Mouse (Mus musculus) limb, embryonic 14.5 days (tissue): ENCODE results near the gene Atp6v1g2. TPM values are rescaled to one million over a fixed set of nuclear protein-coding genes. Genes with fewer than 3 reads are reported as not detected.

ENCODE experiments used
- ATAC-seq: fragments of 200-750 bp; cut with Nextera tagmentation; 2 replicates; pipeline ENCODE4 v1.8.0; 2017; ENCODE audit warnings: low read depth, moderate number of reproducible peaks, moderate TSS enrichment; ENCODE audit not compliant: low FRiP score
- DNase-seq: peaks from one replicate; pipeline ENCODE4 v3.0.0-alpha.2; 2015; ENCODE audit warnings: low spot score
- H3K27ac ChIP-seq: fragments of 300-500 bp; sonication (generic); replicated peaks from 2 replicates; pipeline ENCODE4 v1.5.1; 2014; ENCODE audit warnings: low read depth, mild to moderate bottlenecking, low read length, moderate library complexity, mixed read lengths
- H3K27me3 ChIP-seq: fragments of 300-500 bp; sonication (generic); 2 replicates; pipeline ENCODE4 v1.6.1; 2014; ENCODE audit warnings: low read length, mixed read lengths; ENCODE audit not compliant: control insufficient read depth, insufficient read depth
- H3K36me3 ChIP-seq: fragments of 300-500 bp; sonication (generic); 2 replicates; pipeline ENCODE4 v1.6.1; 2014; ENCODE audit warnings: mild to moderate bottlenecking, low read length, moderate library complexity, mixed read lengths; ENCODE audit not compliant: control insufficient read depth, insufficient read depth
- H3K4me1 ChIP-seq: fragments of 300-500 bp; sonication (generic); 2 replicates; pipeline ENCODE4 v1.6.1; 2014; ENCODE audit warnings: antibody characterized with exemption, low read length, mixed read lengths; ENCODE audit not compliant: control insufficient read depth, insufficient read depth
- H3K4me2 ChIP-seq: fragments of 300-500 bp; sonication (generic); replicated peaks from 2 replicates; pipeline ENCODE4 v1.6.1; 2014; ENCODE audit warnings: low read depth, mild to moderate bottlenecking, low read length, moderate library complexity; ENCODE audit not compliant: severe bottlenecking
- H3K4me3 ChIP-seq: fragments of 300-500 bp; sonication (generic); replicated peaks from 2 replicates; pipeline ENCODE4 v1.5.1; 2014; ENCODE audit warnings: low read length
- H3K9ac ChIP-seq: fragments of 300-500 bp; sonication (generic); 2 replicates; pipeline ENCODE4 v1.6.1; 2014; ENCODE audit warnings: mild to moderate bottlenecking, low read depth, low read length, moderate library complexity; ENCODE audit not compliant: severe bottlenecking
- H3K9me3 ChIP-seq: fragments of 300-500 bp; sonication (generic); 2 replicates; pipeline ENCODE4 v1.6.1; 2016; ENCODE audit warnings: low read length; ENCODE audit not compliant: control insufficient read depth
- POLR2A ChIP-seq: fragments of 200-500 bp; IDR thresholded peaks from 2 replicates; pipeline ENCODE4 v1.8.0; 2012; ENCODE audit warnings: inconsistent platforms, mild to moderate bottlenecking, moderate library complexity, borderline replicate concordance; ENCODE audit not compliant: insufficient read depth, insufficient read length; ENCODE audit errors: extremely low read depth
- WGBS: fragments of 180-500 bp; shearing (Covaris S2); extraction: QIAGEN DNeasy Blood & Tissue Kit; methylation state at CpG from one replicate; pipeline ENCODE4 v1.1.7; 2014; 5-methylcytosine and 5-hydroxymethylcytosine counted together
- microRNA-seq: library from miRNA; unstranded; fragments of <30 nt; microRNA quantifications from one replicate; pipeline ENCODE4, GENCODE M21; 2016
- polyA plus RNA-seq, 2 experiments: library from polyadenylated mRNA; depleted of rRNA in 1 of 2; stranded (reverse) in 1 of 2; unstranded in 1 of 2; fragments of >200 nt; fragmentation: Nextera tagmentation in 1 of 2; extraction: Ambion mirVana in 1 of 2; gene quantifications; 2 replicates each; pipeline versions ENCODE4 v1.2.1 to v1.2.3; 2012 to 2014

Atp6v1g2 gene
- polyA plus RNA-seq, 2 experiments, result 3.6 to 11.2 TPM

DNA sequence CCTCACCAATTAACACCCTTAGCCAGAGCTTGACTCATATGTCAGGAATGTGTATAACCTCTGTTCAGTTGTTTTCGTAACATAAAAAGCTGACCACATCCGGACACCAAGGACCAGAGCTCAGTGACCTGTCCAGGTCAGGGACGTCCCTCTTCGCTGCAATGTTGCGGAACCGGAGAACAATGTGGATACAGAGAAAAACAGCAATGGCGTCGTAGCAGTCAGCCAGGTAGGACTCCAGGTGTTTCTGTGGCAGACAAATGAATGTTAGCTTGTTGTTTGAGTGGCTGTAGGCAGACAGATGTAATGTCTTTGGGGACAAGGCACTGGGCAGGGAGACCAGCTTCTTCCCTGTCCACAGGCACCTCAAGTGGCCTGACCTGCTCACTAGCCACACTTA, 44.6 kb downstream of the Atp6v1g2 start:
- Histone ChIP-seq H3K9ac (no peak overlapping the region), H3K4me1 (no peaks in the 10 kb centered on the region), H3K9me3 (no peaks in the 10 kb centered on the region), H3K27me3 (peaks cover 7% of the 10 kb centered on the region; the same call in 1 of the 2 replicates), H3K4me3 (no peak overlapping the region), H3K4me2 (no peak overlapping the region), H3K36me3 (no peaks in the 10 kb centered on the region), H3K27ac (no peak overlapping the region)
- DNase-seq (no peak), ATAC-seq (no peak)
- WGBS, result 86% methylated on average over 8 of the region's 8 CpGs
- no peak for TF ChIP-seq POLR2A

DNA sequence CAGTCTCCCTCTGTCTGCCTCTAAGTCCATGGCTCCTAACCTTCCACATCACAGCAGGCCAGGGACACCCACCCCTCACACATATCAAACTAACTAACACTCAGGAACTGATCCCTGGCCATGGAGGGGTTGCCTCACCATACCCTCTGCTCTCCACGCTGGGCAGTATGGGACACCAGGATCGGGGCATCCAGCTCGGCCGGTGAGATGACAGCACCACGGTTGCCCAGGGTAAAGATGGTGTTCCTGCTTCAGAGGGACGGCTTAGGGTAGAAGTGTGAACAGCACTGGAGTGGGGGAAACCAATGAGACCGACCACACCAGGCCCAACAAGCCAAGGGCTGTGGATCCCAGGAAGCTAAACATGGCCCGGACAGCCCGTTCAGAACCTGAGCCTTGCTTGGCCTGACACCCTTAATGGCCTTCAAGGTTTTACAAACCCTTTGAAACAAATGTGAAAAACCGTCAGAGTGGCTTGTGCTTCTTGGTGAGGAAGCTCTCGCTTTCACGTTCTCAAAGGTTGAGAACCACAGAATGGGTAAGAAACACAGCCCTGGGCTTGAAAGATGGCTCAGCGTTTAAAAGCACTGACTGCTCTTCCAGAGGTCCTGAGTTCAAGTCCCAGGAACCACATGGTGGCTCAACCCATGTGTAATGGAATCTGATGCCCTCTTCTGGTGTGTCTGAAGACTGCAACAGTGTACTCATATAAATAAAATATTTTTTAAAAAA, 45.7 kb downstream of the Atp6v1g2 start:
- no peak for ATAC-seq
- WGBS, result 85% methylated on average over 13 of the region's 13 CpGs
- no peak for DNase-seq
- H3K36me3 ChIP-seq, result no peaks in the 10 kb centered on the region
- no peaks in the 10 kb centered on the region for H3K9me3 ChIP-seq
- H3K4me1 ChIP-seq, result no peaks in the 10 kb centered on the region
- no peak overlapping the region for H3K27ac ChIP-seq
- H3K4me2 ChIP-seq, result no peak overlapping the region
- H3K27me3 ChIP-seq, result peaks cover 7% of the 10 kb centered on the region; the same call in 1 of the 2 replicates
- H3K9ac ChIP-seq, result no peak overlapping the region
- no peak for TF ChIP-seq POLR2A
- no peak overlapping the region for H3K4me3 ChIP-seq

DNA sequence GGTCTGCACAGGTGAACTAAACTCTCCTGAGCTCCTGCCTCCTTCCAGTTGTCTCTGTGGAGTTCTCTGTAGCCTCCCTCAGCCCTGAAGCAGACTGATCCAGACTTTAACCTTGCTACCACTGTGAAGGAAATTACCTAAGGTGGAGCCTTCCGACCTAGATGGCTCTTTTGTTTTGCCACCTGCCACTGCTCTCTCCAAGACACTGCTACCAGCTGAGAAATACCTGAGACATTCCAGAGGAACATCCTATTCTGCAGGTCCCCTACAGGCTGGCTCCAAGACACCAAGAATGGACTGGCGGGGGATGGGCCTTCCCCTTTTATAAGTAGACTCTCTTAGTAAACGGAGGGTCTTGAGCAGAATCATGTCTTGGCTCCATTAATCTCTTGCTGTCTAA, 46.8 kb downstream of the Atp6v1g2 start:
- H3K9ac ChIP-seq, result no peak overlapping the region
- ATAC-seq (no peak), DNase-seq (no peak)
- no peak overlapping the region for H3K27ac ChIP-seq
- no peaks in the 10 kb centered on the region for H3K4me1 ChIP-seq
- peaks cover 7% of the 10 kb centered on the region; the same call in 1 of the 2 replicates for H3K27me3 ChIP-seq
- no peak overlapping the region for H3K4me2 ChIP-seq
- no peaks in the 10 kb centered on the region for H3K36me3 ChIP-seq
- no peak overlapping the region for H3K4me3 ChIP-seq
- H3K9me3 ChIP-seq, result no peaks in the 10 kb centered on the region
- TF ChIP-seq POLR2A, result no peak
- WGBS, result 88% methylated on average over 3 of the region's 3 CpGs

DNA sequence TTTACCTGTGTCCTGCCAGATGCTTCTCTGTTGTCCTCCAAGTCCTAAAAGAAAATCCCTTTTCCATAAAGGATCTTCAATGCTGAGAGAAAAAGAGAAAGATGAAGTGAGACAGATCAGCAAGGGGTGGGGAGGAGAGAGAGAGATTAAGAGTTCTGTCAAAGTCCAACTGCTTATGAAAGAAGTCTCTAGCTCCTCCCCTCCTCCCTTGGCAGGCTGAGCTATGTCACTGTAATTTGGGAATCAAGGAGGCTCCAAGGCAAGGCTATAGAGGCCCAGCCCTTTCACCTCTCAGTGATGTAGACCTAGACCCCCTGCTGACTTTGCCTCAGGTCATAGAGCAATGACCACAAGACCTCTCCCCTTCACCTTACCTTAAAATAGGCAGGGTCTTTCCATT, 52.0 kb downstream of the Atp6v1g2 start:
- Histone ChIP-seq H3K27me3 (no peaks in the 10 kb centered on the region), H3K4me1 (no peaks in the 10 kb centered on the region), H3K4me2 (no peak overlapping the region), H3K9me3 (no peaks in the 10 kb centered on the region), H3K9ac (no peak overlapping the region), H3K36me3 (no peaks in the 10 kb centered on the region), H3K4me3 (no peak overlapping the region), H3K27ac (no peak overlapping the region)
- TF ChIP-seq POLR2A, result no peak
- ATAC-seq (no peak), DNase-seq (no peak)

Small RNA genes lying within 50 kb of the gene (microRNA-seq; reads per million reads assigned to microRNA genes)
- gene Mir6973a (not detected), gene Mir6974 (not detected), gene Mir6975 (1.8 reads per million), gene Mir8094 (not detected)

Other genes starting within 250 kb of the Atp6v1g2 start
Only the 30 nearest of the 35 such genes appear.
- gene Msh5, start 186.9 kb upstream of the Atp6v1g2 start, polyA plus RNA-seq (2012; rRNA removed), result 6.4 and 6.5 TPM in 2 replicates
- gene Msh5, start 186.9 kb upstream of the Atp6v1g2 start, polyA plus RNA-seq (2014; fragmentation: Nextera tagmentation; extraction: Ambion mirVana), result 3.4 and 3.5 TPM in 2 replicates
- gene Clic1, start 183.7 kb upstream of the Atp6v1g2 start, polyA plus RNA-seq (2012; rRNA removed), result 229 and 236 TPM in 2 replicates
- 103 and 108 TPM in 2 replicates for gene Clic1, start 183.7 kb upstream of the Atp6v1g2 start, polyA plus RNA-seq (2014; fragmentation: Nextera tagmentation; extraction: Ambion mirVana)
- 271 and 326 TPM in 2 replicates for gene Ddah2, start 174.6 kb upstream of the Atp6v1g2 start, polyA plus RNA-seq (2012; rRNA removed)
- gene Ddah2, start 174.6 kb upstream of the Atp6v1g2 start, polyA plus RNA-seq (2014; fragmentation: Nextera tagmentation; extraction: Ambion mirVana), result 358 and 403 TPM in 2 replicates
- 3.4 and 5.5 TPM in 2 replicates for gene Ly6g6c, start 168.3 kb upstream of the Atp6v1g2 start, polyA plus RNA-seq (2012; rRNA removed)
- gene Ly6g6c, start 168.3 kb upstream of the Atp6v1g2 start, polyA plus RNA-seq (2014; fragmentation: Nextera tagmentation; extraction: Ambion mirVana), result 10.4 and 22.3 TPM in 2 replicates
- 0.45 and 0.47 TPM in 2 replicates for gene Mpig6b, start 167.5 kb upstream of the Atp6v1g2 start, polyA plus RNA-seq (2012; rRNA removed)
- gene Mpig6b, start 167.5 kb upstream of the Atp6v1g2 start, polyA plus RNA-seq (2014; fragmentation: Nextera tagmentation; extraction: Ambion mirVana), result 0.64 and 1.3 TPM in 2 replicates
- gene Ly6g6e, start 156.8 kb upstream of the Atp6v1g2 start, polyA plus RNA-seq (2012; rRNA removed), result 14.2 and 14.8 TPM in 2 replicates
- 18.0 and 28.4 TPM in 2 replicates for gene Ly6g6e, start 156.8 kb upstream of the Atp6v1g2 start, polyA plus RNA-seq (2014; fragmentation: Nextera tagmentation; extraction: Ambion mirVana)
- 1.3 and 2.3 TPM in 2 replicates for gene Ly6g6d, start 155.6 kb upstream of the Atp6v1g2 start, polyA plus RNA-seq (2012; rRNA removed)
- 2.0 TPM in 1 of 2 replicates, not detected in the other for gene Ly6g6d, start 155.6 kb upstream of the Atp6v1g2 start, polyA plus RNA-seq (2014; fragmentation: Nextera tagmentation; extraction: Ambion mirVana)
- gene Ly6g6f, start 148.1 kb upstream of the Atp6v1g2 start, polyA plus RNA-seq (2012; rRNA removed), result 0.14 and 0.73 TPM in 2 replicates
- gene Ly6g6f, start 148.1 kb upstream of the Atp6v1g2 start, polyA plus RNA-seq (2014; fragmentation: Nextera tagmentation; extraction: Ambion mirVana), result 0.28 TPM in 1 of 2 replicates, not detected in the other
- gene Abhd16a, start 144.4 kb upstream of the Atp6v1g2 start, polyA plus RNA-seq (2012; rRNA removed), result 98.6 and 157 TPM in 2 replicates
- 78.0 and 88.3 TPM in 2 replicates for gene Abhd16a, start 144.4 kb upstream of the Atp6v1g2 start, polyA plus RNA-seq (2014; fragmentation: Nextera tagmentation; extraction: Ambion mirVana)
- not detected in 2 replicates for gene Ly6g5c, start 125.4 kb upstream of the Atp6v1g2 start, polyA plus RNA-seq (2012; rRNA removed)
- not detected in 2 replicates for gene Ly6g5c, start 125.4 kb upstream of the Atp6v1g2 start, polyA plus RNA-seq (2014; fragmentation: Nextera tagmentation; extraction: Ambion mirVana)
- gene Ly6g5b, start 118.2 kb upstream of the Atp6v1g2 start, polyA plus RNA-seq (2012; rRNA removed), result 2.1 and 3.5 TPM in 2 replicates
- 0.59 and 0.68 TPM in 2 replicates for gene Ly6g5b, start 118.2 kb upstream of the Atp6v1g2 start, polyA plus RNA-seq (2014; fragmentation: Nextera tagmentation; extraction: Ambion mirVana)
- 13.6 and 15.1 TPM in 2 replicates for gene Gpank1, start 112.2 kb upstream of the Atp6v1g2 start, polyA plus RNA-seq (2012; rRNA removed)
- gene Gpank1, start 112.2 kb upstream of the Atp6v1g2 start, polyA plus RNA-seq (2014; fragmentation: Nextera tagmentation; extraction: Ambion mirVana), result 17.5 and 20.0 TPM in 2 replicates
- gene Csnk2b, start 111.6 kb upstream of the Atp6v1g2 start, polyA plus RNA-seq (2012; rRNA removed), result 181 and 250 TPM in 2 replicates
- gene Csnk2b, start 111.6 kb upstream of the Atp6v1g2 start, polyA plus RNA-seq (2014; fragmentation: Nextera tagmentation; extraction: Ambion mirVana), result 275 and 308 TPM in 2 replicates
- gene D17H6S53E, start 107.3 kb upstream of the Atp6v1g2 start, polyA plus RNA-seq (2012; rRNA removed), result 5.7 and 6.6 TPM in 2 replicates
- gene D17H6S53E, start 107.3 kb upstream of the Atp6v1g2 start, polyA plus RNA-seq (2014; fragmentation: Nextera tagmentation; extraction: Ambion mirVana), result 6.4 and 8.2 TPM in 2 replicates
- 1.1 and 1.7 TPM in 2 replicates for gene Apom, start 101.6 kb upstream of the Atp6v1g2 start, polyA plus RNA-seq (2012; rRNA removed)
- gene Apom, start 101.6 kb upstream of the Atp6v1g2 start, polyA plus RNA-seq (2014; fragmentation: Nextera tagmentation; extraction: Ambion mirVana), result 0.26 TPM in 1 of 2 replicates, not detected in the other
- 265 and 361 TPM in 2 replicates for gene Bag6, start 98.5 kb upstream of the Atp6v1g2 start, polyA plus RNA-seq (2012; rRNA removed)
- gene Bag6, start 98.5 kb upstream of the Atp6v1g2 start, polyA plus RNA-seq (2014; fragmentation: Nextera tagmentation; extraction: Ambion mirVana), result 76.2 and 82.8 TPM in 2 replicates
- 404 and 512 TPM in 2 replicates for gene Prrc2a, start 68.8 kb upstream of the Atp6v1g2 start, polyA plus RNA-seq (2012; rRNA removed)
- gene Prrc2a, start 68.8 kb upstream of the Atp6v1g2 start, polyA plus RNA-seq (2014; fragmentation: Nextera tagmentation; extraction: Ambion mirVana), result 192 and 196 TPM in 2 replicates
- 4.0 and 4.8 TPM in 2 replicates for gene Aif1, start 57.6 kb upstream of the Atp6v1g2 start, polyA plus RNA-seq (2012; rRNA removed)
- gene Aif1, start 57.6 kb upstream of the Atp6v1g2 start, polyA plus RNA-seq (2014; fragmentation: Nextera tagmentation; extraction: Ambion mirVana), result 13.1 and 15.7 TPM in 2 replicates
- 21.8 and 24.4 TPM in 2 replicates for gene Lst1, start 45.2 kb upstream of the Atp6v1g2 start, polyA plus RNA-seq (2012; rRNA removed)
- gene Lst1, start 45.2 kb upstream of the Atp6v1g2 start, polyA plus RNA-seq (2014; fragmentation: Nextera tagmentation; extraction: Ambion mirVana), result 23.2 and 29.2 TPM in 2 replicates
- gene Ltb, start 39.2 kb upstream of the Atp6v1g2 start, polyA plus RNA-seq (2012; rRNA removed), result 1.7 and 3.0 TPM in 2 replicates
- 1.1 and 1.4 TPM in 2 replicates for gene Ltb, start 39.2 kb upstream of the Atp6v1g2 start, polyA plus RNA-seq (2014; fragmentation: Nextera tagmentation; extraction: Ambion mirVana)
- gene Tnf, start 31.7 kb upstream of the Atp6v1g2 start, polyA plus RNA-seq (2012; rRNA removed), result 1.1 and 1.3 TPM in 2 replicates
- gene Tnf, start 31.7 kb upstream of the Atp6v1g2 start, polyA plus RNA-seq (2014; fragmentation: Nextera tagmentation; extraction: Ambion mirVana), result 0.28 and 0.73 TPM in 2 replicates
- gene Lta, start 28.3 kb upstream of the Atp6v1g2 start, polyA plus RNA-seq (2012; rRNA removed), result 0.36 and 0.39 TPM in 2 replicates
- 0.14 TPM in 1 of 2 replicates, not detected in the other for gene Lta, start 28.3 kb upstream of the Atp6v1g2 start, polyA plus RNA-seq (2014; fragmentation: Nextera tagmentation; extraction: Ambion mirVana)
- 0.26 TPM in 1 of 2 replicates, not detected in the other for gene Gm16181, start 12.8 kb upstream of the Atp6v1g2 start, polyA plus RNA-seq (2012; rRNA removed)
- gene Gm16181, start 12.8 kb upstream of the Atp6v1g2 start, polyA plus RNA-seq (2014; fragmentation: Nextera tagmentation; extraction: Ambion mirVana), result not detected in 2 replicates
- gene Nfkbil1, start 2.1 kb downstream of the Atp6v1g2 start, polyA plus RNA-seq (2012; rRNA removed), result 17.0 and 19.6 TPM in 2 replicates
- gene Nfkbil1, start 2.1 kb downstream of the Atp6v1g2 start, polyA plus RNA-seq (2014; fragmentation: Nextera tagmentation; extraction: Ambion mirVana), result 4.9 and 5.9 TPM in 2 replicates
- gene Ddx39b, start 8.1 kb downstream of the Atp6v1g2 start, polyA plus RNA-seq (2012; rRNA removed), result 877 and 1,003 TPM in 2 replicates
- 416 and 445 TPM in 2 replicates for gene Ddx39b, start 8.1 kb downstream of the Atp6v1g2 start, polyA plus RNA-seq (2014; fragmentation: Nextera tagmentation; extraction: Ambion mirVana)
- gene H2-D1, start 29.1 kb downstream of the Atp6v1g2 start, polyA plus RNA-seq (2012; rRNA removed), result 26.0 and 27.2 TPM in 2 replicates
- 49.3 and 53.9 TPM in 2 replicates for gene H2-D1, start 29.1 kb downstream of the Atp6v1g2 start, polyA plus RNA-seq (2014; fragmentation: Nextera tagmentation; extraction: Ambion mirVana)
- 0.01 and 0.05 TPM in 2 replicates for gene H2-Q1, start 86.7 kb downstream of the Atp6v1g2 start, polyA plus RNA-seq (2012; rRNA removed)
- gene H2-Q1, start 86.7 kb downstream of the Atp6v1g2 start, polyA plus RNA-seq (2014; fragmentation: Nextera tagmentation; extraction: Ambion mirVana), result not detected in 2 replicates
- gene H2-Q2, start 108.6 kb downstream of the Atp6v1g2 start, polyA plus RNA-seq (2012; rRNA removed), result 0.16 and 0.41 TPM in 2 replicates
- 0.15 and 0.37 TPM in 2 replicates for gene H2-Q2, start 108.6 kb downstream of the Atp6v1g2 start, polyA plus RNA-seq (2014; fragmentation: Nextera tagmentation; extraction: Ambion mirVana)
- 15.2 and 15.5 TPM in 2 replicates for gene H2-Q4, start 146.0 kb downstream of the Atp6v1g2 start, polyA plus RNA-seq (2012; rRNA removed)
- 2.8 and 3.5 TPM in 2 replicates for gene H2-Q4, start 146.0 kb downstream of the Atp6v1g2 start, polyA plus RNA-seq (2014; fragmentation: Nextera tagmentation; extraction: Ambion mirVana)
- gene H2-Q6, start 191.2 kb downstream of the Atp6v1g2 start, polyA plus RNA-seq (2012; rRNA removed), result 0.73 and 1.00 TPM in 2 replicates
- gene H2-Q6, start 191.2 kb downstream of the Atp6v1g2 start, polyA plus RNA-seq (2014; fragmentation: Nextera tagmentation; extraction: Ambion mirVana), result 0.41 and 0.53 TPM in 2 replicates